Mouse (Mus musculus) c-Kit-positive CD71-negative TER-119-negative erythroid progenitor cells, embryonic 14.5 days (primary cell): ENCODE data around the gene Lif.

Source experiments
- DNase-seq: peaks from one replicate; pipeline ENCODE4 v3.0.0-alpha.2; 2013; ENCODE audit warnings: low read depth

Lif gene

GRCm38 (mm10) chr11:4231435-4231834 is 25.9 kb upstream of the Lif start:
- no peak for DNase-seq

- DNase-seq: peak; percentile 66
Observed at GRCm38 (mm10) chr11:4232644-4233043, 24.7 kb upstream of the Lif start.

- no peak for DNase-seq
Observed at GRCm38 (mm10) chr11:4235052-4235655, 22.2 kb upstream of the Lif start.

DNA sequence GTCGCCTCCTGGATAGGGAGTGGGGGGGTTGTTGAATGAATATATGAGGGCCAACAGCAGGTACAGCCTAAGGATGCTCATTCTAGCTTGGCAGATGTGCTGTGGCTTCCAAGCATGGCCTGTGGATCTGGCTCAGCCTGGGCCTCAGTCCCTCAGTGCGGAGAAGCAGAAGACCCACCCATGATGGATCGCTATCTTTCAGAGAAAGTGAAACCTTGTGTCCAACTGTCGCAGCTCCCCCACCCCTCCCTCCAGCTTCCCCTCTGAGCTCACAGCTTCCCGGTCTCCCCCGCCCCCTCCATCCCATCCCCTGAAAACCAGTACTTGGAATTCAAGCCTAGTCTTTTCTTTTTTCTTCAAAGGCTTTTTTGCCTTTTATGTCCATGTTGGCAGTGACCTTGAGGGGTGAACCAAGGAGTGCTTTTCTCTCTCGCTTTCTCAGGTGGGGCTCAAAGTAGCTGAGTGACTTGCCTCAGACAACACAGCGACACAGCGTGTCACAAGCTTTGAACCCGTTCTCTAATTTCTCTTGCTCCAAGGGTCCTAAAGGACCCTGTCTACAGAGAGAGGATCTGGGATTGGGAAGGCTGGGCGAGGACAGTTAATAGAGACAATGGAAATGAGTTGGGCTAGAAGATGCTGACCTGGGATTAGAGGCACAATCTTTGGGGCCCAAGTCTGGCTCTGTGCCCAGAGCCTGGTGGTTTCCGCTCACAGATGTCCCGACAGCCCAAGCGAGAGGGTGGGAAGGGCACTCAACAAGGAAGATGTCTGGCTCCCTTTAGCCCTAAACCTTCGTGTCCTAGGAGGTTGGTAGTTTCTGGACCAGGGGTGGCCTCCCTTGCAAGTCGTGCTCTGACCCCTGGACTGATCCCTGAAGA is 21.5 kb upstream of the Lif start, which contains the start of gene Osm:
TSS of gene Osm (plus strand) at position 756 of the 881 bp plus-strand sequence.
- no peak for DNase-seq

DNA sequence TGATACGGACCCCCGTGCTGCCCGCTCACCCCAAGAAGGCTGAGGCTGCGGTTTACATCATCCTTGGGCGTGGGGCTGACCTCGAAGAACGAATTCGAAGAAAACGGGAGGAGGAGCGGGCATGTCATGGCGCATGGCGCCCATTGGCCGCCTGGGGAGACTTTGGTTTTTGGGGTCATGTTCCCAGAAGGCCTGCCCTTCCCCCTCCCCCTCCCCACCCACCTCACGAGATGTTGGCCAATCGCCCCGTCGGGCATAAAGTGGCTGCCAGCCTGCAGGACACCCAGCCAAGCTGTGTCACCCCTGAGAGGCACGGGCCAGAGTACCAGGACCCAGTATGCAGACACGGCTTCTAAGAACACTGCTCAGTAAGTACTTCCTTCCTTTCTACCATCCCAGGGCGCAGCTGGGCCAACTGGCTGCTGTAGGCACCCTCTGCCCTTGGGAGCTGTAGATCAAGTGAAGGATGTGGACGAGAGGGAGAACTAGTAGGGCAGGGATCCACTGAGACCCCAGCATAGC is 20.8 kb upstream of the Lif start:
- DNase-seq: no peak

DNA sequence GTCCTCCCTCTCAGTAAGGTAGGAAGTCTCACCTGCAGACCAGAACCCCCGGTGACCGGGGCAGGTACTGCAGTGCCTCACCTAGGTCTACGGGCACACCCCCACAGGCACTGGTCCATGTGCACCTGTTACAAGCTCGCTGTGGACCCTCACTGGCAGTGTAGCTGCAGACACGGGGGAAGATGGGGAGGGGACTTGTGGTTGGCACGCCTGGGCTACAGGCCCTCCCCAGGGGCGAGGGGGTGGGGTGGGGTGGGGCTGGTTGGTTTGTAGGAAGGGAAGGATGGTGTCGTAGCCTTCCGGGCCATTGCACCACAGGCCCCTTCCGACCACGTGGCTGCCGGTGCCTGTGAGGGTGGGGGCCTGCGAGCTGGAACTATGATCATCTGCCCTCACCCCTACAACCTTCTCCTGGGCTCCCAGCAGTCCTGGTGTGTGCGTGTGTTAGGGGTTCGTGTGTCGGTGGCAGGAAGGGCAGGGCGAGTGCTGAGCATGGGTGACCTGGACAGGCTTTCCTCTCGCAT is 19.9 kb upstream of the Lif start:
- no peak for DNase-seq

DNA sequence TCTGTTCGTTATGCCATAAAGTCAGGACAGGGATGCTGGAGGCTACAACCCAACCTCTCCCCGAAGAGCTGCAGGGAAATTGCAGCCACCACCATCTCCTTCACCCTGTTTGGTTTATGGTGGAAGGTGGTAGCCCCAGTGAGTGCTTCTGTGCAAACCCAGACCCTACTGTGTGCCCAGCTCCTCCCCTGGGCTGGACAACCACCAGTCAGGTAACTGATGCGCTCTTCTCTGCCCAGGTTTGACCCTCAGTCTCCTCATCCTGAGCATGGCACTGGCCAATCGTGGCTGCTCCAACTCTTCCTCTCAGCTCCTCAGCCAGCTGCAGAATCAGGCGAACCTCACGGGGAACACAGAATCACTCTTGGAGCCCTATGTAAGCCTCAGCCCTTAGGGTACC is 19.2 kb upstream of the Lif start:
- no peak for DNase-seq

DNA sequence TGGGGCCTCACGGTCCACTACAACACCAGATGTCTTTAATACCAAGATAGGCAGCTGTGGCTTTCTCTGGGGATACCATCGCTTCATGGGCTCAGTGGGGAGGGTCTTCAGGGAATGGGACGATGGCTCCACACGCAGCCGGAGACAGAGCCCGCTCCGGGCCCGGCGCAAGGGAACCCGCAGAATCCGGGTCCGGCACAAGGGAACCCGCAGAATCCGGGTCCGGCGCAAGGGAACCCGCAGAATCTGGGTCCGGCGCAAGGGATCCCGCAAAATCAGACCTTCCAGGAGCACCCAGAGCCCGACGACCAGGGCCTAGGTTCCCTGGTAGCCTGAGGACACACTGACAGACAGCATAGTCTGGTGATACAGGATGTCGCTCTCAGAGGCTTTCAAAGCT is 17.7 kb upstream of the Lif start:
- DNase-seq: no peak

- DNase-seq: no peak
Observed at GRCm38 (mm10) chr11:4240151-4240550, 17.2 kb upstream of the Lif start.

- DNase-seq: no peak
Observed at GRCm38 (mm10) chr11:4241180-4241579, 16.2 kb upstream of the Lif start.

DNA sequence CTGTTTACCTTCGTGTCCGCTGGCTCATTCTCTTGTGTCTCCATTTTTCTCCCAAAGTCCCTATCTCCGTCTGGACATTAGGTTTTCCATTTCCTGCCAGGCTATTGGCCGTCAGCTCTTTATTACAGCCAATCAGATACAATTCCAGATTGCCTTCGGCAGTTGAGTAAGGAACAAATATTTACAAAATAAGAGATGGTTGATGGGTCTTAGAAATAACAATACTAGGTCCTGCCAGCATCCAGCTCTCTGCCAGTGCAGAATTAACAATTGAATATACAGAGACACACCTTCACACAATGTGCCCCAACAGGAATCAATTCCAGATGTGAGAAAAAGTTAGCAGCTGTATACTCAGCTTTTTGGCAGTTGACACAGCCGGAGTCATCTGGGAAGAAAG is 11.2 kb upstream of the Lif start:
- DNase-seq: no peak

DNA sequence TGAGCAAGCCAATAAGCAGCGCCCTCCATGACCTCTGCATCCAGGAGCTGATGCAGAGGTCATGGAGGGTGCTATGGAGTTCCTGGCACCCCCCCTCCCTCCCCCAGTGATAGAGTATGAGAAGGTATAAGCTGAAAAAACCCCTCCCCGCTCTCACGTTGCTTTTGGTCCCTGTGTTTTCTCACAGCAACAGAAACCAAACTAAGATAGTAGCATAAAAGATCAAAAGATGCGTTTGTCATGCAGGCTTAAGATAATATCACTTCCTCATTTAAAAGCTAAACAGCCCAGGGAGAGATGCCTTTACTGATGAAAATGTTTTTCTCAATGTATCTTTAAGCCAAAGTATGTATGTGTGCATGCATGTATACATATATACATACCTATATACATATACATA is 10.7 kb upstream of the Lif start:
- no peak for DNase-seq

DNA sequence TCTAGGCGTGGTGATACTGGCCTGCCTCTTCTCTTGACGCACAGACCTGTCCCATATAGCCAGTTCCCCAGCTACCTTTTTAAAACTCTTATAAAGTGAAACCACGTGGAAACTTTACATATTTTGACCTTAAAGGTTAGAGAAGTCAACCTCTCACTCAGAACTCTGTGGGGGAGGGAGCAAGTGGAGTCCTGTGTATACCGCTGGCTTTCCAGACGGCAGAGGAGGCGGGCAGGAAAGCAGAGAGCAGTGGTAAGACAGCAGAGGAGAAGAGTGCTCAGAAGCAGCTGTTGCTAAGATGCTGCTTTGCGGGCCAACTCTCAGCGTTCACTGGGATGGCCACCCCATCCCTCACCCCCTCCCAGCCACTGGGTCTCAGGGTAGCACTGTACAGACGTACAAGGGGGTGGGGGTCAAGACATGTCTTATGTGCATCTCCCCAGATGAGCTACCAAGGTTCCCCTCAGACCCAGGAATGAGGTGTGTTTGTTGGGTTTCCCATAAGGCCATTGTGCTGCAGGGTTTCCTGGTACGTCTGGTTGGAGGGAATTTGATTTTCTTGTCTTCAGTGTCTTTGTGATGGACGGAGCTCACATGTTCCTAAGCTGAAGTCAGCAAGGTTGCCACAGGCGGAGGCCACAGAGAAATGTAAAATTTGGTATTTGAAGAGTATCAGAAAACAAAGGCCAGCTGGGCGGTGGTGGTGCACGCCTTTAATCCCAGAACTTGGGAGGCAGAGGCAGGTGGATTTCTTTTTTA is 10.0 kb upstream of the Lif start:
- DNase-seq: no peak

GRCm38 (mm10) chr11:4249151-4249550 is 8.2 kb upstream of the Lif start:
- DNase-seq: no peak

DNA sequence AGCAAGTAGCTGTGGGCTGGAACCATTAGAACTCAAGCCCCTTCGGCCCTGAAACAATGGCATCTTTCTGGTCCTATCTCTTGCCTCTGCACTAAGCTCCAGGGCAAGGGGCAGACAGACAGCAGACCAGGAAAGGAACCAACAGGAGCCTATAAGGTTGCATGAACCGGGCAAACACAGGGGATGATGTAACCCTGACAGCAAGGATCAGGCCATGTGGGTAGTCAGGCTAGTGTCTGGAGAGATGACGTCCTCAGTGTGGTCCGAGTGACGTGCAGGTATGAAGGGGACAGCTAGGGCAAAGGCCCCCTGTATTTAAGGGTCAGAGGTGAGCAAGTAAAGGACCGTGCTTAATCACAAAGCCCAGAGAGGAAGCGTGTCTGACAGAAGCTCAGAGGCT is 7.1 kb upstream of the Lif start:
- DNase-seq: no peak

DNA sequence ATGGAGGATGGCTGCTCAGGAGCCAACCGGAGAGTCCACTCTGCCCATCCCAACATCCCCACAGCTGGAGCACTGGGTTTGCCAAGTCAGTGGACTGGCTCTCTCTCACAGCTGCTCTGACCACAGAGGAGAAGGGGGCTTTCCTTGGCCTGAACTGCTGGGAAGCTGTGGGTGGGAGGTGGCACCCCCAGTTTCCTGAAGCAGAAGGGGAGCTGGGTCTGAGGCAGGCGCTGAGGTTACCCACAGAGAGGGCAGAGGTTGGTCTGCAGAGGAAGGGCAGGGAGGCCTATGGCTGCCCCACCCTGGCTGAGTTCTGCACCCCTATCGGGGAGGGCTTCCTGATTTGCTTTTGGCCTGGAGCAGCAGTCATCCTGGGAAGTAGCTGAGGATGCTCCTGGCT is 6.0 kb upstream of the Lif start:
- no peak for DNase-seq

DNA sequence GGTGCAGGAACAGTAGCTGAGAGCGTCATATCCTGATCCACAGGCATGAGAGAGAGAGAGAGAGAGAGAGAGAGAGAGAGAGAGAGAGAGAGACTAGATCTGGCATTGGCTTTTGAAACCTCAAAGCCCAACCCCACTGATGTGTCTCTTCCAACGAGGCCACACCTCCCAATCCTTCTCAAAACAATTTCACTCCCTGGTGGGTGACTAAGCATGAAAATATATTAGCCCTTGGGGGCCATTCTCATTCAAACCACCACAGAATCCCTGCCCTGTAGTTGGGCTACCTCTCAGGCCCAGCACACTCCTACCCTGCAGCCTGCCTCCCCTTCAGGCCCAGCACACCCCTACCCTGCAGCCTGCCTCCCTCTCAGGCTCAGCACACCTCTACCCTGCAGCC is 4.5 kb upstream of the Lif start:
- no peak for DNase-seq

- DNase-seq: no peak
Observed at GRCm38 (mm10) chr11:4257756-4258155, 399 bp downstream of the Lif start.

DNA sequence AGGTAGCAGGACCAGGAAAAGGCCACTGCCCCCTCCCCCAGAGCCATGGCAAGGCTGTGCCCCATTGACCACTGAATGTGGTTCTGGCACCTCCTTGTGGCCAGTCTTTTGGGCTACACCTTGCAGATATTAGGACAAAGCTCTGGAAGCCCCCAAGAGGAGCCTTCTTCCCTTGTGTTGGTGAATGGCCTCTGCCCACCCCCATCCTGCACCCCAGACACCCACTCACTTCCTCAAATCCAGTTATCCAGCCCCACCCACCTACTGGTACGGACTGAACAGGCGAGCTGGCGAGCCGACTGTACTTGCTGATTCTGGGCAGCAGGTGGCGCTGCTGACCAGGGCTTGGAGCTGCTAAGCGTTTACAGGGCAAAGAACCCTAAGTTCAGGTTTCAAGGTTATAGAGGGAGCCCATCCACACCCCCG is 1.3 kb downstream of the Lif start:
- peak; percentile 82 for DNase-seq

DNA sequence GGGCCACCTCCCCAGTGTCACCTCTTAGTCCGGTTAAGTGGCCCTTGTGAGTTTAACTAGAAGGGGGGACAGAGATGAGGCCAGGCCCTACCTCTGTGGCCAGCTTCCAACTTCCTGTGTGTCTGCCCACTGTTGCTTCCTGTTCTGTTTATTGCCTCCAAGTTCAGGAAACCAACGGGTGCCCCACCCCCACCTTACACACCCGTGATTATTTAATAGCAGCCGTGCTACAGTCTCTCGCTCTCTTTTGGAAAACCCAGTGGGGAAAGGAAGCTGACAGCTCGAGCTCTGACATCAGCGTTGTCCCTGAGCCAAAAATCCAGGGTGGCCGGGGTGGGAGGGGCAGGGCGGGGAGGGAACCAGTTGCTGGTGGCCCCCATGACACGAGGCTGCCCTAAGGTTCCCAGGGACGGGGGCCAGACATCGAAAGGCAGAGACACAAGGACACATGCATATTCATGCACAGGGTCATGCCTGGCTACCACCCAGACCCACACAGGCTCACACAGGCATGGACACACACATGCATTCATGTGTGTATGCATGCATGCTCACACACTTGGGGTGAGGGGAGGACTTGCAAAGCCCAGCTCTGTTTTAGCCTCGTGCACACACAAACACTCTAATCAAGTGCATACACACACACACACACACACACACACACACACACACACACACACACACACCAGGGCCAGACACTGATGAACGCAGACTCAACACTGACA is 3.3 kb downstream of the Lif start:
- DNase-seq: no peak

GRCm38 (mm10) chr11:4261188-4261494 is 3.8 kb downstream of the Lif start:
- DNase-seq: peak; percentile 82

DNA sequence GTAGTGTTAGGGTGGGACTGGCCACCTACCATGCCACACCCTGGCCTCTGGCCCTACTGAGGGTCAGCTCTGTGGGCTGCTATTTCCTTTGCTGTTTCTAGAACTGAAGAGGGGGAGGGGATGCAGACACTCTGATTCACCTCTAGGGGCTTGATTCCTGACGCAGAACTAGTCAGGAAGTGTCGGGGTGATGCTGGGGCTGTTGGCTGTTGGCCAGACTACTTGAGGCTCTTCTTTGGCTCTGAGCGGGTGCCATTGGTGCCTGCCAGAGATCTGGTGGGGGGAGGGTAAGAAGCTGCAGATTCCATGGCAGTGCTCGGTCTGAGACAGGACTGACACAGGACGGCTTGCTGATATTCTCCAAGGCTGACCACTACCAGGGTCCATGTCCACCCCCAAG is 4.6 kb downstream of the Lif start:
- no peak for DNase-seq
